Mouse (Mus musculus) embryonic facial prominence, embryonic 12.5 days (tissue): ENCODE results near the gene Plb1. TPM values are rescaled to one million over a fixed set of nuclear protein-coding genes. Genes with fewer than 3 reads are reported as not detected.

Source experiments
- ATAC-seq: fragments of 200-750 bp; cut with Nextera tagmentation; 2 replicates; pipeline ENCODE4 v1.8.0; 2017; ENCODE audit not compliant: insufficient number of reproducible peaks, insufficient read depth, low FRiP score, low TSS enrichment
- H3K27ac ChIP-seq: fragments of 300-500 bp; sonication (generic); 2 replicates; pipeline ENCODE4 v1.5.1; 2016; ENCODE audit warnings: mild to moderate bottlenecking
- H3K27me3 ChIP-seq: fragments of 300-500 bp; sonication (generic); 2 replicates; pipeline ENCODE4 v1.6.1; 2016; ENCODE audit warnings: mild to moderate bottlenecking, moderate library complexity
- H3K36me3 ChIP-seq: fragments of 300-500 bp; sonication (generic); 2 replicates; pipeline ENCODE4 v1.6.1; 2016; ENCODE audit warnings: mild to moderate bottlenecking
- H3K4me1 ChIP-seq: fragments of 300-500 bp; sonication (generic); 2 replicates; pipeline ENCODE4 v1.6.1; 2016
- H3K4me2 ChIP-seq: fragments of 300-500 bp; sonication (generic); replicated peaks from 2 replicates; pipeline ENCODE4 v1.6.1; 2016; ENCODE audit warnings: mild to moderate bottlenecking, moderate library complexity
- H3K4me3 ChIP-seq: fragments of 300-500 bp; sonication (generic); 2 replicates; pipeline ENCODE4 v1.5.1; 2016; ENCODE audit warnings: mild to moderate bottlenecking
- H3K9ac ChIP-seq: fragments of 300-500 bp; sonication (generic); 2 replicates; pipeline ENCODE4 v1.6.1; 2016; ENCODE audit warnings: mild to moderate bottlenecking, moderate library complexity
- H3K9me3 ChIP-seq: fragments of 300-500 bp; sonication (generic); 2 replicates; pipeline ENCODE4 v1.6.1; 2016; ENCODE audit warnings: mild to moderate bottlenecking, moderate library complexity
- WGBS: fragments of 180-500 bp; shearing (Covaris S2); methylation state at CpG from one replicate; pipeline ENCODE4 v1.1.7; 2016; 5-methylcytosine and 5-hydroxymethylcytosine counted together
- polyA plus RNA-seq: library from polyadenylated mRNA; unstranded; fragments of >200 nt; fragmentation: Nextera tagmentation; extraction: Ambion mirVana; gene quantifications from 2 replicates; pipeline ENCODE4 v1.2.1, GENCODE M21; 2016

Gene Plb1
- polyA plus RNA-seq, 1 experiment from 2014 or later: 0.22 TPM

DNA sequence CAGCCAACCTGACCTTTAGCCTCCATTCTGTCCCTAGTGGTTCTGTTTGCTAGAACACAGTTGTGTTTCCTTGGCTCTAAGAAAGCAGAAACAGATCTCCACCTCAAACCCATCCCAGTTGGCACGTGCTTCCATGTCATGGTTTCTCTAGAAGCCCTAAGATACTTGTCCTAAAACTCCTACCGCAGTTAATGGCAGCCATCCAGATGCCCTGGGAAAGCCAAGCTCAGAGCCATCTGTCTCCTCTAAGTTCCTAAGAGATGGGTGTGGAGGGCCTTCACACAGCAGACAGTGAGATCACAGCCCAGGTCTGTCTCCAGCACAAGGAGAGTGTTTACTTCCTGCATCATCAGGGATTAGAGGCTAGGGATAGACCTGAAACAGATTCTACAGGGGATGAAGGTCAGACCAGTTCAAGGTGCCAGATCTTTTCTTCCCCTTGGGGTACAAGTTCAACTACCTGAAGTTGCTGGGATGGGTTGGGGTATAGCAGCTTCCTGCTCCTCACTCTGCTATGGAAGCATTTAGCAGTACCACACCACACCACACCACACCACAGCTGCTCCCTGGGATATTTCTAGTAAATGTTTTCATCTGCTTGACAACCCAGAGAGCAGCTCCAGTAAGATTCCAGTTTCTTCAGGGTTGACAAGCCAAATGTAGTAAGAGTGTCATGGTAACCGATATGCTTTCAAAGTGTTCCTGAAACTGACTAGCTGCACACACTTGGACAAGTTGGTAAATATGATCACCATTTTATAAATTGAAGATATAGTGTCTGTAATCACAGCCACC is 129.1 kb downstream of the Plb1 start:
- no peak for ATAC-seq
- H3K27ac ChIP-seq: no peak overlapping the region
- no peaks in the 10 kb centered on the region for H3K36me3 ChIP-seq
- H3K27me3 ChIP-seq: no peaks in the 10 kb centered on the region
- WGBS: 84% methylated on average over 3 of the region's 3 CpGs
- no peak overlapping the region for H3K9ac ChIP-seq
- H3K4me3 ChIP-seq: no peak overlapping the region
- no peak overlapping the region for H3K4me2 ChIP-seq
- no peaks in the 10 kb centered on the region for H3K9me3 ChIP-seq
- no peaks in the 10 kb centered on the region for H3K4me1 ChIP-seq

GRCm38 (mm10) chr5:32369391-32369790 is 136.9 kb downstream of the Plb1 start:
- ATAC-seq: no peak
- no peaks in the 10 kb centered on the region for H3K36me3 ChIP-seq
- 74% methylated on average over 1 of the region's 1 CpGs for WGBS

GRCm38 (mm10) chr5:32371239-32371638 is 138.7 kb downstream of the Plb1 start:
- no peak overlapping the region for H3K27ac ChIP-seq
- H3K4me2 ChIP-seq: no peak overlapping the region
- no peak for ATAC-seq
- 89% methylated on average over 5 of the region's 5 CpGs for WGBS
- no peak overlapping the region for H3K9ac ChIP-seq
- H3K4me1 ChIP-seq: no peaks in the 10 kb centered on the region
- H3K36me3 ChIP-seq: no peaks in the 10 kb centered on the region
- no peaks in the 10 kb centered on the region for H3K9me3 ChIP-seq
- H3K4me3 ChIP-seq: no peak overlapping the region
- no peaks in the 10 kb centered on the region for H3K27me3 ChIP-seq

More at GRCm38 (mm10) chr5:32369391-32369790, 136.9 kb downstream of the Plb1 start:
- H3K4me2 ChIP-seq: no peak overlapping the region
- H3K27ac ChIP-seq: no peak overlapping the region
- no peak overlapping the region for H3K4me3 ChIP-seq
- H3K9ac ChIP-seq: no peak overlapping the region
- H3K27me3 ChIP-seq: no peaks in the 10 kb centered on the region
- no peaks in the 10 kb centered on the region for H3K4me1 ChIP-seq
- H3K9me3 ChIP-seq: no peaks in the 10 kb centered on the region

GRCm38 (mm10) chr5:32378546-32378945 is 146.0 kb downstream of the Plb1 start:
- Histone ChIP-seq H3K4me1 (no peaks in the 10 kb centered on the region), H3K4me2 (no peak overlapping the region), H3K27ac (no peak overlapping the region), H3K9me3 (no peaks in the 10 kb centered on the region), H3K4me3 (no peak overlapping the region), H3K9ac (no peak overlapping the region), H3K36me3 (no peaks in the 10 kb centered on the region), H3K27me3 (no peaks in the 10 kb centered on the region)
- WGBS: 44% methylated on average over 3 of the region's 3 CpGs
- ATAC-seq: no peak

- Histone ChIP-seq H3K27me3 (no peaks in the 10 kb centered on the region), H3K27ac (no peak overlapping the region), H3K9ac (no peak overlapping the region), H3K4me3 (no peak overlapping the region), H3K4me2 (no peak overlapping the region), H3K4me1 (no peaks in the 10 kb centered on the region), H3K9me3 (no peaks in the 10 kb centered on the region), H3K36me3 (no peaks in the 10 kb centered on the region)
- ATAC-seq: no peak
Observed at GRCm38 (mm10) chr5:32388656-32389055, 156.1 kb downstream of the Plb1 start.

DNA sequence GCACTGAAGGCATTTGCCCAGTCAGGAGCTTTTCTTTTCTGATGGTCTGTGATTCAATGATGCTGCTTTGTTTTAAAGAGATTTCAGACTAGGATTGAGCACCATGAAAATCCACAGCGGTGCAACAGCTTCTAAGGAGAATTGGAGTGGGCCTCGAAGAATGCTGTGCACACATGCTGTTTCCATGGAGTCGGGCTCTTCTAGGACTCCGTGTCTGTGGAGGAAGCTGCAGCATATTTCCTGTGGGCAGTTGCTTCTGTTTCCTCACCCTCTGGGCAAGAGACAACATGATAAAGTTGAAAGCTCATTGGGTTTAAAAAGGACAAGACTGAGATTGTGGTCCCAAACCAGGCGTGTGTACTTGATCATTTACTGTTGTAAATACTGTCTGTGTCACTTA is 157.8 kb downstream of the Plb1 start:
- Histone ChIP-seq H3K27ac (no peak overlapping the region), H3K4me2 (no peak overlapping the region), H3K4me1 (no peaks in the 10 kb centered on the region), H3K9me3 (no peaks in the 10 kb centered on the region), H3K27me3 (no peaks in the 10 kb centered on the region), H3K9ac (no peak overlapping the region), H3K4me3 (no peak overlapping the region), H3K36me3 (no peaks in the 10 kb centered on the region)
- no peak for ATAC-seq
- WGBS: 80% methylated on average over 5 of the region's 5 CpGs

GRCm38 (mm10) chr5:32392281-32392680 is 159.8 kb downstream of the Plb1 start:
- H3K27ac ChIP-seq: no peak overlapping the region
- no peak overlapping the region for H3K4me3 ChIP-seq
- no peaks in the 10 kb centered on the region for H3K36me3 ChIP-seq
- no peak overlapping the region for H3K9ac ChIP-seq
- no peaks in the 10 kb centered on the region for H3K4me1 ChIP-seq
- H3K4me2 ChIP-seq: no peak overlapping the region
- no peaks in the 10 kb centered on the region for H3K27me3 ChIP-seq
- H3K9me3 ChIP-seq: no peaks in the 10 kb centered on the region
- ATAC-seq: no peak

GRCm38 (mm10) chr5:32394586-32394985 is 162.1 kb downstream of the Plb1 start:
- Histone ChIP-seq H3K9me3 (no peaks in the 10 kb centered on the region), H3K9ac (no peak overlapping the region), H3K36me3 (no peaks in the 10 kb centered on the region), H3K4me2 (no peak overlapping the region), H3K4me3 (no peak overlapping the region), H3K27ac (no peak overlapping the region), H3K4me1 (no peaks in the 10 kb centered on the region), H3K27me3 (no peaks in the 10 kb centered on the region)
- ATAC-seq: no peak
- 75% methylated on average over 3 of the region's 3 CpGs for WGBS

GRCm38 (mm10) chr5:32395101-32395892 is 162.8 kb downstream of the Plb1 start:
- Histone ChIP-seq H3K4me2 (no peak overlapping the region), H3K36me3 (no peaks in the 10 kb centered on the region), H3K4me3 (no peak overlapping the region), H3K9me3 (no peaks in the 10 kb centered on the region), H3K9ac (no peak overlapping the region), H3K27me3 (no peaks in the 10 kb centered on the region), H3K27ac (no peak overlapping the region), H3K4me1 (no peaks in the 10 kb centered on the region)
- WGBS: 70% methylated on average over 9 of the region's 9 CpGs
- ATAC-seq: no peak

- WGBS: 66% methylated on average over 3 of the region's 3 CpGs
- Histone ChIP-seq H3K27me3 (no peaks in the 10 kb centered on the region), H3K4me2 (no peak overlapping the region), H3K27ac (no peak overlapping the region), H3K4me1 (no peaks in the 10 kb centered on the region), H3K9ac (no peak overlapping the region), H3K4me3 (no peak overlapping the region), H3K36me3 (no peaks in the 10 kb centered on the region), H3K9me3 (no peaks in the 10 kb centered on the region)
- ATAC-seq: no peak
Observed at GRCm38 (mm10) chr5:32397719-32398118, 165.2 kb downstream of the Plb1 start.

- Histone ChIP-seq H3K27me3 (no peaks in the 10 kb centered on the region), H3K9ac (no peak overlapping the region), H3K4me3 (no peak overlapping the region), H3K27ac (no peak overlapping the region), H3K9me3 (no peaks in the 10 kb centered on the region), H3K4me2 (no peak overlapping the region), H3K36me3 (no peaks in the 10 kb centered on the region), H3K4me1 (0 out of 2 replicates have a peak, but pooled peaks cover 4% of the 10 kb centered on the region)
- ATAC-seq: no peak
- WGBS: 73% methylated on average over 2 of the region's 2 CpGs
Observed at GRCm38 (mm10) chr5:32400926-32401325, 168.4 kb downstream of the Plb1 start.
